In the genomic region with DNA sequence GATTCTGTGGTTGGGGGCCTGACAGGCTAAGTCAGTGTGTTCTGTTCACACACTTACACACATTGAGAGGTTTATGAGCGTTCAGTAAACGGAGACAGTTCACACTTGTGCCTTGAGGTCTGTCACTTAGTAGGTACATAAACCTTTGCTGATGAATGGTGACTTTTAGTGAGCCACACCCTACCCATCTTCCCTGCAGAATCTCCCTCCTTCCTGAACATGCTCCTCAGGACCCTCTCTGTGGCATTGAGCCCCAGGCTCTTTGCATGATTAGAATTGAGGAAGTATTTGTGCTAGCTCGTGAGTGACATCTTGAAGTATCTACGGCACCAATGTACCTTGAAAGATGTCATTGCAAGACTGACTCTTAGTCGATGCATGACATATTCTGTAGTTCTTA, we compare ENCODE assay signal across 45 mouse cellular contexts. TPM values are rescaled to one million over a fixed set of nuclear protein-coding genes. Genes with fewer than 3 reads are reported as not detected.
"Had no signal": no experiment of that assay in that cellular context is flagged by ENCODE, and none has a peak within 500 bp of the region (broad histone marks: within the 10 kb centered on the region; RNA-seq: fewer than 3 reads in every experiment).

No protein-coding gene starts in this region.

- H3K4me3 ChIP-seq: heart, embryonic 10.5 days; heart, embryonic 12.5 days; heart, embryonic 13.5 days; heart, embryonic 15.5 days; hindbrain, embryonic 10.5 days; hindbrain, embryonic 12.5 days; hindbrain, embryonic 13.5 days; hindbrain, embryonic 15.5 days; intestine, embryonic 15.5 days; kidney, embryonic 15.5 days; layer of hippocampus, adult 2 months had no signal

- H3K4me1 ChIP-seq: heart, embryonic 10.5 days; heart, embryonic 12.5 days; heart, embryonic 13.5 days; heart, embryonic 15.5 days; hindbrain, embryonic 10.5 days; hindbrain, embryonic 12.5 days; hindbrain, embryonic 13.5 days; hindbrain, embryonic 15.5 days; intestine, embryonic 15.5 days; kidney, embryonic 15.5 days had no signal

- H3K9me3 ChIP-seq: heart, embryonic 10.5 days; heart, embryonic 12.5 days; heart, embryonic 13.5 days; heart, embryonic 15.5 days; hindbrain, embryonic 10.5 days; hindbrain, embryonic 12.5 days; hindbrain, embryonic 13.5 days; hindbrain, embryonic 15.5 days; intestine, embryonic 15.5 days; kidney, embryonic 15.5 days had no signal

- DNase-seq: heart, postnatal 14 days; heart, postnatal 36 days; kidney, adult 11 months; kidney, adult 18-20 months; kidney, adult 8-10 months; kidney, postnatal 10 days; kidney, postnatal 14 days; kidney, postnatal 25 days; layer of hippocampus, adult 9-11 months; layer of hippocampus, postnatal 36 days had no signal

- H3K36me3 ChIP-seq: heart, embryonic 10.5 days; heart, embryonic 12.5 days; heart, embryonic 13.5 days; heart, embryonic 15.5 days; hindbrain, embryonic 10.5 days; hindbrain, embryonic 12.5 days; hindbrain, embryonic 13.5 days; hindbrain, embryonic 15.5 days; intestine, embryonic 15.5 days; kidney, embryonic 15.5 days had no signal

- H3K27ac ChIP-seq: heart, embryonic 10.5 days; heart, embryonic 13.5 days; heart, embryonic 15.5 days; hindbrain, embryonic 10.5 days; hindbrain, embryonic 12.5 days; hindbrain, embryonic 13.5 days; hindbrain, embryonic 14.5 days; hindbrain, embryonic 15.5 days; hindbrain, postnatal 0 days; intestine, embryonic 15.5 days; kidney, embryonic 15.5 days; kidney, postnatal 0 days; layer of hippocampus, adult 2 months had no signal

- ATAC-seq: inflammation-experienced regulatory T-cells, adult 6 months; intestine, postnatal 0 days had no signal

- H3K27me3 ChIP-seq: heart, embryonic 12.5 days; heart, embryonic 13.5 days; heart, embryonic 15.5 days; hindbrain, embryonic 12.5 days; hindbrain, embryonic 13.5 days; hindbrain, embryonic 15.5 days; intestine, embryonic 15.5 days; kidney, embryonic 15.5 days had no signal

- H3K9ac ChIP-seq: heart, embryonic 12.5 days; heart, embryonic 13.5 days; heart, embryonic 15.5 days; hindbrain, embryonic 12.5 days; hindbrain, embryonic 13.5 days; hindbrain, embryonic 14.5 days; hindbrain, embryonic 15.5 days; intestine, embryonic 15.5 days; kidney, embryonic 15.5 days had no signal

- H3K4me2 ChIP-seq: heart, embryonic 11.5 days; heart, embryonic 12.5 days; heart, embryonic 13.5 days; heart, embryonic 15.5 days; hindbrain, embryonic 12.5 days; hindbrain, embryonic 13.5 days; hindbrain, embryonic 14.5 days; hindbrain, embryonic 15.5 days; intestine, embryonic 15.5 days; kidney, embryonic 15.5 days had no signal

RNA-seq across cellular contexts. Expression of gene Fam240b, which starts 48.9 kb away (rescaled TPM):
- total RNA-seq: heart, postnatal 10 days; heart, postnatal 14 days; heart, postnatal 25 days; heart, postnatal 36 days; heart, postnatal 4 days; hematopoietic stem cell, adult 5-6 weeks; hindbrain, postnatal 0 days; layer of hippocampus, adult 18-20 months; layer of hippocampus, adult 2 months; layer of hippocampus, adult 8-10 months; layer of hippocampus, postnatal 10 days; layer of hippocampus, postnatal 14 days; layer of hippocampus, postnatal 25 days; layer of hippocampus, postnatal 36 days had no signal
- polyA plus RNA-seq: heart, embryonic 10.5 days; heart, embryonic 11.5 days; heart, embryonic 12.5 days; heart, embryonic 13.5 days; heart, embryonic 14.5 days; heart, embryonic 15.5 days; heart, embryonic 16.5 days; heart, postnatal 0 days; hindbrain, embryonic 10.5 days; hindbrain, embryonic 11.5 days; hindbrain, embryonic 12.5 days; hindbrain, embryonic 13.5 days; hindbrain, embryonic 14.5 days; hindbrain, embryonic 15.5 days; inflammation-experienced regulatory T-cells, adult 6 months; intestine, embryonic 14.5 days; intestine, embryonic 15.5 days; intestine, embryonic 16.5 days; intestine, postnatal 0 days; kidney, adult 2 months; kidney, embryonic 14.5 days; kidney, embryonic 15.5 days; large intestine, adult 2 months had no signal
